Mouse (Mus musculus) liver, adult 2 months (tissue): ENCODE results near the gene Clec1b.

Experiments used
- CTCF ChIP-seq: fragments of 200-500 bp; IDR thresholded peaks from 2 replicates; pipeline ENCODE4 v1.5.1; 2011; ENCODE audit warnings: low read depth, low read length, control low read depth
- POLR2A ChIP-seq: fragments of 200-500 bp; IDR thresholded peaks from 2 replicates; pipeline ENCODE4 v1.6.1; 2011; ENCODE audit warnings: low read length, control low read depth; ENCODE audit not compliant: insufficient read depth; ENCODE audit errors: extremely low read depth

GRCm38 (mm10) chr6:129399945-129400344, 2.8 kb downstream of the Clec1b start:
- TF ChIP-seq CTCF, result no peak
- TF ChIP-seq POLR2A, result no peak
